20 mouse cellular contexts compared by ENCODE assay signal in the genomic region with DNA sequence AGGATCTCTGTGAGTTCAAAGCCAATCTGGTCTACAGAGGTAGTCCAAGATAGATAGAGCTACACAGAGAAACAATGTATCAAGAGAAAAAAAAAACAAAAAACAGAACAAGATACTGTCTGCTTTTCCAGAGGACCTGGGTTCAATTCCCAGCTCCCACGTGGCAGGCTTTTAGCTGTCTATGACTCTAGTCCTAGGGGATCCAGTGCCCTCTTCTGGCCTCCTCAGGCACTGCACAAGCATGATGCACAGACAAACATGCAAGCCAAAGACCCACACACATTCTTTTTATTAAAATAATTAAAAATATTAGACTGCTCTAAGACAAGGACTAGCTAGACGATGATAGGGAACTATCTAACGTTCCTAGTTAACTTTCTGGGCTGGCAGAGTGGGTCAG. TPM values are rescaled to one million over a fixed set of nuclear protein-coding genes. Genes with fewer than 3 reads are reported as not detected.
DNase-seq lines count a peak whose midpoint lies in the region; ATAC-seq and TF ChIP-seq lines count a peak whose summit lies in the region.
"Had no signal": no experiment of that assay in that cellular context is flagged by ENCODE, and none has a peak within 500 bp of the region (broad histone marks: within the 10 kb centered on the region; RNA-seq: fewer than 3 reads in every experiment).

No protein-coding gene starts in this region.

- H3K36me3 ChIP-seq in hindbrain, postnatal 0 days (ENCODE audit: insufficient read depth, low read length), result no peaks in the 10 kb centered on the region
- H3K36me3 ChIP-seq in hindbrain, embryonic 13.5 days, result peaks cover 9% of the 10 kb centered on the region
- H3K36me3 ChIP-seq in lung, embryonic 14.5 days (ENCODE audit: insufficient read depth), result no peaks in the 10 kb centered on the region
- 0 out of 2 replicates have a peak, but pooled peaks cover 2% of the 10 kb centered on the region for H3K36me3 ChIP-seq in E14TG2a.4 (ENCODE audit: insufficient read depth, low read length)
- H3K36me3 ChIP-seq: G1E; heart, embryonic 15.5 days; limb, embryonic 12.5 days had no signal

- CTCF ChIA-PET in Patski (lab: Charles Lee), result interaction anchor here (1.0 kb wide), 1 partner anchor 57 kb away, joined by 3 read pairs; no protein-coding TSS in a partner anchor

- H3K9me3 ChIP-seq in hindbrain, postnatal 0 days (ENCODE audit: low read length), result no peaks in the 10 kb centered on the region
- H3K9me3 ChIP-seq in hindbrain, embryonic 13.5 days, result 0 out of 2 replicates have a peak, but pooled peaks cover 2% of the 10 kb centered on the region
- H3K9me3 ChIP-seq in lung, embryonic 14.5 days (ENCODE audit: low read depth, low read length), result no peaks in the 10 kb centered on the region; the same call in 1 of the 2 replicates
- no peaks in the 10 kb centered on the region; the same call in 1 of the 2 replicates for H3K9me3 ChIP-seq in E14TG2a.4 (ENCODE audit: low read length)
- H3K9me3 ChIP-seq: G1E; heart, embryonic 15.5 days had no signal

- H3K4me1 ChIP-seq in hindbrain, postnatal 0 days (ENCODE audit: insufficient read depth, low read length), result peaks cover 9% of the 10 kb centered on the region; the same call in 1 of the 2 replicates
- peaks cover 25% of the 10 kb centered on the region for H3K4me1 ChIP-seq in hindbrain, embryonic 13.5 days (replicated peaks)
- no peaks in the 10 kb centered on the region for H3K4me1 ChIP-seq in lung, embryonic 14.5 days (ENCODE audit: insufficient read depth)
- H3K4me1 ChIP-seq in E14TG2a.4 (replicated peaks; ENCODE audit: low read depth, low read length), result peaks cover 49% of the 10 kb centered on the region

- no peak overlapping the region for H3K27ac ChIP-seq in hindbrain, postnatal 0 days
- no peak overlapping the region for H3K27ac ChIP-seq in hindbrain, embryonic 13.5 days
- no peak overlapping the region for H3K27ac ChIP-seq in lung, embryonic 14.5 days (ENCODE audit: low read depth)
- H3K27ac ChIP-seq: heart, embryonic 15.5 days; hindbrain, embryonic 10.5 days; limb, embryonic 12.5 days had no signal

- H3K4me2 ChIP-seq in hindbrain, postnatal 0 days (ENCODE audit: low read depth, low read length), result no peak overlapping the region
- no peak overlapping the region for H3K4me2 ChIP-seq in hindbrain, embryonic 13.5 days
- no peak overlapping the region for H3K4me2 ChIP-seq in lung, embryonic 14.5 days
- H3K4me2 ChIP-seq: heart, embryonic 15.5 days; limb, embryonic 12.5 days had no signal

- H3K27me3 ChIP-seq in hindbrain, postnatal 0 days (ENCODE audit: insufficient read depth, low read length), result no peaks in the 10 kb centered on the region
- no peaks in the 10 kb centered on the region for H3K27me3 ChIP-seq in hindbrain, embryonic 13.5 days
- H3K27me3 ChIP-seq in lung, embryonic 14.5 days (ENCODE audit: insufficient read depth, low read length), result no peaks in the 10 kb centered on the region
- H3K27me3 ChIP-seq in E14TG2a.4 (ENCODE audit: insufficient read depth, low read length) (no peaks in the 10 kb centered on the region), Patski (no peaks in the 10 kb centered on the region)
- H3K27me3 ChIP-seq: heart, embryonic 15.5 days; limb, embryonic 12.5 days had no signal

- POLR2A ChIA-PET in Patski (lab: Charles Lee), result no interaction called here

- H3K9ac ChIP-seq in hindbrain, postnatal 0 days (replicated peaks; ENCODE audit: low read length), result no peak overlapping the region
- H3K9ac ChIP-seq in hindbrain, embryonic 13.5 days, result no peak overlapping the region
- H3K9ac ChIP-seq in lung, embryonic 14.5 days, result no peak overlapping the region
- H3K9ac ChIP-seq: heart, embryonic 15.5 days; limb, embryonic 12.5 days had no signal

- no peak for ATAC-seq in hindbrain, postnatal 0 days
- ATAC-seq in hindbrain, embryonic 13.5 days (ENCODE audit: low FRiP score), result no peak
- no peak for ATAC-seq in lung, embryonic 14.5 days (ENCODE audit: insufficient read depth)
- no peak for ATAC-seq in Patski
- no peak for ATAC-seq in erythroid progenitor cell, adult 5-6 weeks (replicated peaks; ENCODE audit: low FRiP score, poor library complexity, severe bottlenecking)
- ATAC-seq: forebrain, embryonic 14.5 days; inflammation-experienced regulatory T-cells, adult 6 months had no signal

- 0 out of 2 replicates have a peak, but pooled peaks have one; percentile 16 for TF ChIP-seq CTCF in hindbrain, postnatal 0 days (IDR thresholded peaks at IDR 0.05; ENCODE audit: low read depth)
- 0 out of 2 replicates have a peak, but pooled peaks have one; percentile 11 for TF ChIP-seq CTCF in lung, embryonic 14.5 days (IDR thresholded peaks at IDR 0.05; ENCODE audit: low read depth)
- TF ChIP-seq CTCF in E14TG2a.4 (conservative IDR thresholded peaks at IDR 0.05; ENCODE audit: low read length), result peak; percentile 68
- TF ChIP-seq CTCF in Patski (IDR thresholded peaks at IDR 0.05), result peak; percentile 43

- WGBS in hindbrain, postnatal 0 days, result 91% methylated on average over 3 of the region's 3 CpGs
- 93% methylated on average over 3 of the region's 3 CpGs for WGBS in hindbrain, embryonic 13.5 days
- WGBS in lung, embryonic 14.5 days, result 82% methylated on average over 3 of the region's 3 CpGs

- H3K4me3 ChIP-seq in hindbrain, postnatal 0 days (ENCODE audit: low read length), result no peak overlapping the region
- H3K4me3 ChIP-seq in hindbrain, embryonic 13.5 days, result no peak overlapping the region
- no peak overlapping the region for H3K4me3 ChIP-seq in lung, embryonic 14.5 days (ENCODE audit: low read depth, low read length)
- no peak overlapping the region for H3K4me3 ChIP-seq in E14TG2a.4 (replicated peaks; ENCODE audit: low read length)
- H3K4me3 ChIP-seq: heart, embryonic 15.5 days; hindbrain, embryonic 10.5 days; limb, embryonic 12.5 days had no signal

- in situ Hi-C loops in Patski (cut with MboI; ENCODE audit: low pct_unique_long_range_greater_than_20kb), result no loop called here

- DNase-seq in hindbrain, postnatal 0 days (ENCODE audit: low spot score), result no peak
- DNase-seq in lung, embryonic 14.5 days, result no peak
- DNase-seq in lung, postnatal 36 days, result no peak
- no peak for DNase-seq in Patski (ENCODE audit: low read depth, low spot score)
- DNase-seq in retina, embryonic 14.5 days (ENCODE audit: low spot score), result no peak
- DNase-seq: adrenal gland, postnatal 10 days; cerebellum, adult 18-20 months; cerebellum, postnatal 36 days; heart, adult 11 months; lung, adult 2 months; midbrain, embryonic 14.5 days had no signal

RNA-seq across cellular contexts. Expression of gene Bend3, which starts 42.9 kb away (rescaled TPM):
- 10.7 and 11.9 TPM in 2 replicates for total RNA-seq in hindbrain, postnatal 0 days (2014; rRNA removed)
- 1.5 and 2.2 TPM in 2 replicates for polyA plus RNA-seq in hindbrain, postnatal 0 days (2015; fragmentation: Nextera tagmentation; extraction: Ambion mirVana)
- 3.0 and 3.8 TPM in 2 replicates for polyA plus RNA-seq in hindbrain, embryonic 13.5 days (2015; fragmentation: Nextera tagmentation; extraction: Ambion mirVana)
- polyA plus RNA-seq in lung, embryonic 14.5 days (2014; fragmentation: Nextera tagmentation; extraction: Ambion mirVana), result 7.9 and 8.4 TPM in 2 replicates
- 10.4 TPM for polyA plus RNA-seq in Patski (2021)
- 0.42 and 5.4 TPM in 2 replicates for total RNA-seq in erythroid progenitor cell, adult 5-6 weeks (2015; ENCODE audit: low replicate concordance)
- total RNA-seq in erythroid progenitor cell, adult 5-6 weeks (2017; ENCODE audit: low replicate concordance), result 0.13 and 2.6 TPM in 2 replicates

Comparison
In these comparisons a context has a peak if more than half of its experiments do, and no peak if none do; other contexts are left out.
1. CTCF ChIP-seq: peak in every context shown above with its lines; median percentile 68 in E14TG2a.4; 43 in Patski; 16 in hindbrain, postnatal 0 days; 11 in lung, embryonic 14.5 days.